Mouse (Mus musculus) liver, postnatal 0 days (tissue): Measurements from ENCODE around the gene H1foo.

Experiments
- CTCF ChIP-seq: sonication (generic); IDR thresholded peaks from 2 replicates; pipeline ENCODE4 v1.5.1; 2016; ENCODE audit warnings: antibody characterized with exemption, low read depth
- EP300 ChIP-seq: IDR thresholded peaks from 2 replicates; pipeline ENCODE4 v1.6.1; 2016; ENCODE audit warnings: antibody characterized with exemption, low read depth, mild to moderate bottlenecking

DNA sequence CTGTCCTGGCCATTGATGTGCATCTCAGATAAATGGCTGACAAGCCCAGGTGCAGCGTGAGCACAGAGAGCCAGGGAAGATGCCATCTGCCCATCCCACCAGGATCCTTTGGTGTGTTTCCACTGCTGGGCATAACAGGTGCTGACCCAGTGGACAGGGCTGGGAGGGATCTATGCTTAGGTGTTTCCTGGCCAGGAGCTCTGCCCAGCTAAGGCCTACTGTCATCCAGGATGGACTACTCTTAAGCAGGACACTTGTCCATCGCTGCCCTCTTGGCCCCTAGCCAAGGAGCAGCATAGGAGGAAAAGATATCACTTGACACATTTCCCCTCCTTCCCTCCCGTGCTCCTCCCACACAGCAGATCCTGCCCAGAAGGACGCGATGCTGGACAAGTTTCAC is 28.1 kb upstream of the H1foo start:
- TF ChIP-seq CTCF: no peak
- no peak for TF ChIP-seq EP300
